Mouse (Mus musculus) heart, postnatal 14 days (tissue): ENCODE data around the gene Polr2l. TPM values are rescaled to one million over a fixed set of nuclear protein-coding genes. Genes with fewer than 3 reads are reported as not detected.

ENCODE experiments used
- DNase-seq, 2 experiments: peaks; one replicate each; pipeline ENCODE4 v3.0.0; 2021 to 2022
- intact Hi-C: fragments of 180-260 bp; cut with DNase I; formaldehyde crosslinking; loops from one replicate; pipeline ENCODE4 v1.15.1; 2025
- long read RNA-seq, 2 experiments: library from polyadenylated mRNA; stranded (forward); transcript quantifications; one replicate each; pipeline ENCODE4 v2.0.0; 2021
- total RNA-seq, 2 experiments: library from RNA; stranded (reverse); gene quantifications; 2 replicates each; pipeline ENCODE4 v1.2.3; 2021

Polr2l gene
- 10 to 100 TPM; 69.8 to 71.4 TPM for total RNA-seq
- long read RNA-seq, experiment 1, transcript Polr2l-201 (2 exons, 1,650 nt) = major isoform, 50 of 107 reads
- long read RNA-seq, experiment 1, partial matches to known transcripts = 0 of 107 reads
- long read RNA-seq, experiment 1, other reads (novel, unspliced or antisense) = 57 of 107 reads
- long read RNA-seq, experiment 2, transcript Polr2l-201 (2 exons, 1,650 nt) = major isoform, 66 of 151 reads
- long read RNA-seq, experiment 2, partial matches to known transcripts = 0 of 151 reads
- long read RNA-seq, experiment 2, other reads (novel, unspliced or antisense) = 85 of 151 reads

DNA sequence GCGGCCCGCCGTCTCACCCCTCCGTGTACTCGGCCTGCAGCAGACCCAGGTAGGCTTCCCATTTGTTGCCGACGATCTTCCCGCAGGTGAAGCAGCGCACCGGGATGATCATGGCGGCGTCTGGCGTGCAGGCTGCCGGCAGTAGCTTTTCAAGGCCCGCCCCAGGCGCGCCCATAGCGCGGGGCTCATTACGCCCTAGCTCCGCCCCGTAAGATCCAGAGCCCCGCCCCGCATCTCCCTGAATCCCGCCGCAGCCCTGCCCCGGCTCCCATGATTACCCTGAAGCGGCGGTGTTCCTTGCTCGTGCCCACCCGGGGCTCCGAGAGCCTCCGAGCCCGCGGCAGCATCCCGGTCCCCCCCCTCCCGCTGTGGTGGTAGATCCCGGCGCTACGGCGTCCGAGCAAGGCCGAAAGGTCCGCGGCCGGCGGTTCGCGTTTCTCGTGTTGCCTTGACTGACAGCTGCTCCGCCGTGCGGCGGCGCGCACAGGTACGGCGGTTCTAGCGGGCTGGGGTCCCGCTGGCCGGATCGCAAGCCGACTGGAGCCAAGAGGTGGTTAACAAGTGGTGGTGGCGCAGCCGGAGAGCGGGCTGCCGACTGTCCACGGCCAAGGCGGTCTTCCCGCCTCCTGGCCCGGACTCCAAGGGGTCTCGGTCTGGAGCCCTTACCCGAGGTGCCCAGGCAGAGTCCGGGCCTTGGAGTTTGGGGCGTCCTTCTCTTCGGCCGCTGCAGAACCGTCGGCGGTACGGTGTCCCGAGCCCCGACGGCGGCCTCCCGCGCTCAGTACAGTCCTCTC, at the start of gene Polr2l, which contains the start of gene Tspan4:
Polr2l (minus strand) TSS at position 122 of the 794 bp plus-strand sequence.
Tspan4 (plus strand) TSS at position 230 of the 794 bp plus-strand sequence.
- peak; percentile 86 to 87 for DNase-seq
- intact Hi-C loops = no loop called here

DNA sequence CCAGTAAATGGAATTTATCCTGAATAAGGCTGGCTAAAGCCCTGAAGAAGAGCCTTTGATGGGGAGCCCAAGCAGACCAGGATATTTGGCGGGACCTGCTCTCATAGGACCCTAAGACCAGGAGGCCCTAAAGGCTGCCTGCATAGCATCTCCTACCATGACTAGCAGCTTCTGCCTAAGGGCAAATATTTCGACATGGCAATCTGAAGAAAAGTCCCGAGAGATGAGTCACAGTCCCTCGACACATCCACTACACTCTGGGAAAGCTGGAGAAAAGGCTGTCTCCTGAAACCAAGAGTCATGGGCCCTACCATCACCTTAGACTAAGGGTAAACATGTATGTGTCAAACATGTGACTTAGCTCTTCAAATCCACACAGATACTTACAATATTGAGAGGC, 49.3 kb upstream of the Polr2l start:
- DNase-seq = no peak
- intact Hi-C loops = loop anchor here (2.0 to 10.0 kb wide), 2 partner anchors 115 to 289 kb away; no protein-coding TSS in a partner anchor

DNA sequence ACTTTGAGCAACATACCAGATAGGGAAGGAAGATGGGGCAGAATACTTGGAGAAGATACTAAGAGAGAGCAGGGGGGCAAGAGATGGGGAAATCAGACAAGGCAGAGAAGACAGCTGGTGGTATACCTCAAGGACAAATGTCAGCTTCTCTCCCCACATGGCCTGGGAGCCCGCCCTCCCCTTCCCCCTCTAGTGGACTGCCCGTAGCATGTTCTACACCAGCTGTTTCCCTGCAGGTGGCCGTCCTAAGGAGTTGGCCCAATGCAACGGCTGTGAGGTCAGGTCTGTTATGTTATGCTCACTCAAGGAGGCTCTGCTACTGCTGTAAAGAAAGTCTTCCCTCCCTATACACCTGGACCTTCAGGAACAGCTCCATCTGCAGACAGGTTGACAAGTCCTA, 48.1 kb upstream of the Polr2l start:
- intact Hi-C loops = loop anchor here (10.0 kb wide), 1 partner anchor 288 kb away; no protein-coding TSS in a partner anchor
- no peak for DNase-seq

DNA sequence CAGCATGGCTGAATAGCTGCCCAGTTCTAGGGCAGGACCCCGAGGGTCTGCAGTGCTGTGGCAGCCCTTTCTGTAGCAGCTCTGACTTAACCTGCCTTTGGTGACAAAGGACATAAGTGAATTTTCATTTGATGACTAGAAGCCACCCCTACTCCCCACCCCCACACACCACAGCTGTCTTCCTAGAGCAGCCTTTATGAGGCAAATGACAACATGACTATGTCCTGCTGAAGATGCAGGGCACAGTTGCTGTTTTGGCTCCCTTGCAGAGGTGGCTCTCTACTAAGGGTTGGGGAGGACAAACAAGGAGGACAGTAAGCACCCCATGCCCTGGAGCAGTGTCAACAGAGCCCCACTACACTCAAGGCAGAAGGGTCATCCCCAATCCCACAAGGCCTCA, 44.9 kb upstream of the Polr2l start:
- intact Hi-C loops = loop anchor here (10.0 kb wide), 1 partner anchor 285 kb away; no protein-coding TSS in a partner anchor
- no peak for DNase-seq

DNA sequence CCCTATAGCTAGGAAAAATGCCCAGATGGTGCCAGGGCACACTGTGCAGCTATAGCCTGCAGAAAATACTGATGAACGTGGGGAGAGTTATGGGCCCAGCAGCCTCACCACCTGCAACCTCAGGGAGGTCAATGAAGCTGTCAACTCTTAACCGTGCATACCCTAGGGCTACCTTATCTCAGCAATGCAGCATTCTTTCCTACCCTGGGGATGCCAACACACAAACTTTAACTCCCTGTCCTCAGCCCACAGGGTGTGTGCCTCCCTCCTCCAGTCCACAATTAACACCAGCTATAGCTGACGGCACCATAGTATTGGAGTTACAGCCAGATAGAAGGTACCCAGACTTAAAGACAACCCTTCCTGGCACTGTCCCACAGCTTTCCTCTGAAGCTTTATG, 44.0 kb upstream of the Polr2l start:
- intact Hi-C loops = no loop called here
- no peak for DNase-seq

DNA sequence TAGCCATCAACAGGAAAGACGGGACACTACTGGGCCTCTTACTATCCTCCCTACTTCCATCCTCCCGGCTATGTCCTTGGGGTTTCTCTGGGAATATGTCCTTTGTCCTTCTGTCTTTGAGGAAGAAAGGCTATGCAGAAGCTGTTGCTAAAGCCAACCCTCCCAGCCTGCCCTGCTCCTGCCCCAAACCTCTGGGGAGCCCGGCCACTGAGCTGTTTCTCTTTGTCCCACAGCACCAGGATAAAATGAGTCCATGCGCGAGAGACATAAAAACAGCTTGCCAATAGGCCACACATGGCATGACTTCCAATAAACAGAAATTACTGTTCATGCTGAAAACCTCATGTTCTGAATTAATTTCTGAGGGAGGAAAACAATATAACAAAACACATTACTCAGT, 43.4 kb upstream of the Polr2l start:
- DNase-seq = no peak
- intact Hi-C loops = no loop called here

DNA sequence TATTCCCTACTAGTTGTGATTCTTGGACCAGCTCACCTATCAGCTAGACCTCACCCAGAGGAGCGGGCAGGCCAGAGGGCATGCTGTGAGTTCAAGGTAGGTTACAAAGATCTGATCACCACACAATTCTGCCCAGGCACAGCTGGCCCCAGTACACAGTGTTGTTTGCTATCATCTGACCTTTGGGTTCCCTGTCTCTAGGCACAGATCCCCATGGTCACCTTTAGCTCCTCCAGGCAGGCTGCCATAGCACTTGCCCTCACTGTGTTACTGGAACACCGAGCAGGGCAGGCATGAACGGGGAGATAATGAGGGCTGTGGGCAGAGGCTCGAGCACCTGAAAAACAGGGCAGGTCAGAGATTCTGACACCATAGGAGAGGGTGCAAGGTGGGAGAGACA, 42.7 kb upstream of the Polr2l start:
- peak in 1 of 2 experiments; percentile 14 for DNase-seq

DNA sequence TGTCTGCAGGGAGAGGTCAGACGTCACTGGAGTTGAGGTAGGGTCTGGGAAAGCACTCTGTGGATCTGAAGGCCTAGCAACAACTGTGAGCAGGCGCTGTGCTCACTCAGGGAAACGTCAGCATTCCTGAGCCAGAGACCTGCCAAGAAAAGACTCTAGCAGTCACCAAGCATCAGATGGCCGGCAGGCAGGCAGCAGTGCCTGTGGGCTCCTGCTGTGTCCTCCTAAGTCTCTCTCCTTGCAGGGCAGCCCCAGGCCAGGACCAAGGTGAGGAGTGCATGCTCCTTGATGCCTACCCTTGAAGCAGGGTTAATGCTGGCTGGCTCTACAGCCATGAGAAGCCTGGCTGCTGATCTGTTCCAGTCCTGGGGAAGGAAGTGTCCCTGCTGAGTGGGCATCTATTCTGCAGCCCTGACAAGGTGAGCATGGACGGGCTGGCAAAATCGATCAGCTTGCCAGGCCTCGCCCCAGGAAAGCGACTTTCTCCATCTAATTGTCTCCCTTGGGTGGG, 35.8 kb upstream of the Polr2l start:
- peak; percentile 27 to 47 for DNase-seq
- intact Hi-C loops = no loop called here

More for the DNA sequence above, 42.7 kb upstream of the Polr2l start:
- intact Hi-C loops = no loop called here

DNA sequence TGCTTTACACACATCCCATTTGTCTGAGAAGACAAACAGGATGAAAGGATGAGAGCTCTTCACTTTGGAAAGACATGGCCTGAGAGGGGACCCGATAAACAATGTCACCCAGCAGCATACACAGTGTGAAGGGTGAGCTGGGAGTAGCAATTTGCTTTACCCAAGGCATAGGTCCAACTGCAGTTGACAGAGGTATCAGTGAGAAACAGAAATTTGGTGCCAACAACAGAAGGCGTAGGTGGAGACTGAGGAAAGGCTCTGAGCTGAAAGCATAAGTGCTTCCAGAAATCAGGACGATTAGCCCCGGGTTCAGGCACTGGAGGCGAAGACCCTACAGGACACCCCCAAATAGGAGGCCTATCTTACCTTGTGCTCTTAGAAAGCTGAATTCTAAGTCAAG, 35.3 kb upstream of the Polr2l start:
- intact Hi-C loops = no loop called here
- no peak for DNase-seq

DNA sequence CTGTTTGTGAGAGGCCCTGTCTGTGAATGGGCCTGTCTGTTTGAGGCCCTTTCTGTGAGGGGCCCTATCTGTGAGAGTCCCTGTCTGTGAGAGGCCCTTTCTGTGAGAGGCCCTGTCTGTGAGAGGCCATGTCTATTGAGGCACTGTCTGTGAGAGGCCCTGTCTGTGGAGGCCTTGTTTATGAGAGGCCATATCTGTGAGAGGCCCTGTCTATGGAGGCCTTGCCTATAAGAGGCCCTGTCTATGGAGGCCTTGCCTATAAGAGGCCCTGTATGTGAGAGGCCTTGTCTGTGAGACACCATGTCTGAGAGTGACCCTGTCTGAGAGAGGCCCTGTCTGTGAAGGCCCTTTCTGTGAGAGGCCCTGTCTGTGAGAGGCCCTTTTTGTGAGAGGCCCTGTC, 33.2 kb upstream of the Polr2l start:
- DNase-seq = no peak
- intact Hi-C loops = no loop called here

DNA sequence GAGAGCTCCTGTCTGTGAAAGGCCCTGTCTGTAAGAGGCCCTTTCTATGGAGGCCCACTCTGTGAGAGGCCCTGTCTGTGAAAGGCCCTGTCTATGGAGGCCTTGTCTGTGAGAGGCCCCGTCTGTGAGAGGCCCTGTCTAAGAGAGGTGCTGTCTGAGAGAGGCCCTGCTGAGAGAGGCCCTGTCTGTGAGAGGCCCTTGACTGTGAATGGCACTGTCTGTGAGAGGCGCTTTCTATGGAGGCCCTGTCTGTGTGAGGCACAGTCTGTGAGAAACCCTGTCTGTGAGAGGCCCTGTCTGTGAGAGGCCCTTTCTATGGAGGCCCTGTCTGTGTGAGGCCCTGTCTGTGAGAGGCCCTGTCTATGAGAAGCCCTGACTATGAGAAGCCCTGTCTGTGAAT, 31.3 kb upstream of the Polr2l start:
- no peak for DNase-seq
- intact Hi-C loops = no loop called here

DNA sequence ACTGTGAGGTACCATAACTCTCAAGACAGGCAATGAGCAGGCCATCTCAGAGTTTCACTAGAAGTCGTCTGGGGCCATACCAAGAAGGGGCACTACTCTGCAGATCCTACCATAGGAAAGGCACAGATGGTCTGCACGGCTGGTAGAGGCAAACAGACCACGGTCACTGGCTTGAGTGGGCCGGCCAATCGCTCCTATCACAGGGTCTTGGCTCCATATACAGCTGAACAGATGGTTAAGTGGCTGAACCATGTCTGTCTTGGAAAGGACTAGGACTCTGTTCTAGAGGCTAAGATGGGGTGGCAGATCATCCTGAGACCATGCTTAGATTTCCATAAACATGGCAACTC, 27.6 kb upstream of the Polr2l start:
- intact Hi-C loops = no loop called here
- no peak for DNase-seq

DNA sequence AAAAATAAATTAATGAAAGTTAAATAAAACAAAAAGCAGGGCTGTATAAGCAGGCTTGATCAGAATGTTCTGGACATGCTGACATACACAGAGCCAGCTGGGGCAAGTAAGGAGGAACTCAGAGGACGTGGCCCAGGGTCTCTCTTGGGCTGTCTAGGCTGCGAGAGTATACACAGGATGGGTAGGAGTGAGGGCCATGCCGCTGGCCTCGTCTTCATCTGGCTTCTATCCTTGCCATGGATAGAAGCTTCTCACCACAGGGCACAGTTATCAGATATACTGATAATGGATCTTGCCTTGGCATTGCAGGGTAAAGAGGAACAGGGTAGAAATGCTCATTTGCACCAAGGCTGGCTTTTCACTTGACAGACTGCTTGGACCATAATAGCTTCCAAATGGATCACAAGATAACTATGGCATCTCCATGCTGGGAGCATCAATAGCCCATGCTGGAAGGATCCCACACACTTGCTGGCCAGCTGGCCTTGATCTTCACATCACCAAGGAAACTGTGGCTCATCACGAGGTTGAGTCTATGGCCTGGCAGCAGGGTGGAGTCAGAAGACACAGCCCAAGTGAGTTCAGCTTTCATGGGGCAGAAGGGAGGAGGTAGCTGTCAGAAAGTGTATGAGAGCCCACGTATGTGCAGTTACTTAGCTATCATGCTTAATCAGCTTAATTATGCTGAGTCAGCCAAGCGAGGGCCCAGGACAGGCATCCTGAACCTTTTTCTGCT, 27.1 kb upstream of the Polr2l start:
- intact Hi-C loops = no loop called here
- no peak for DNase-seq

DNA sequence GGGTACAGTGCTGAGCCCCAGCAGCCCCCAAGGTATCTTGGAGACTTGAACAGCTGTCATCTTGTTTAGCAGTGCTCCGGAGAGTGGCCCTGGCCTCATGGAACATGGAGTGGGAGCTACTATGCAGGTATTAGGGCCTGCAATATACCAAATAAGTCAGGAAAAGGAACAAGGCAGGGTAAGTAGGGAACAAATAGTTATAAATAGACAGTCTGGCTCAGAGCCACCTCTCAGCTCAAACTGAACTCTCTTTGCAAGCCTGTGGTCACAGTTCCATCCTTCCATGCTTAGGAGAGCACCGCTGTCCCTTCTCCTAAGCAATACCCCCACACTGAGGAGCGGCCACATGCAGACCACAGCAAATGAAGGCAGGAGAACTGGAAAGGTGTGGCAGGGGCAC, 22.7 kb upstream of the Polr2l start:
- DNase-seq = peak; percentile 20 to 39
- intact Hi-C loops = no loop called here

DNA sequence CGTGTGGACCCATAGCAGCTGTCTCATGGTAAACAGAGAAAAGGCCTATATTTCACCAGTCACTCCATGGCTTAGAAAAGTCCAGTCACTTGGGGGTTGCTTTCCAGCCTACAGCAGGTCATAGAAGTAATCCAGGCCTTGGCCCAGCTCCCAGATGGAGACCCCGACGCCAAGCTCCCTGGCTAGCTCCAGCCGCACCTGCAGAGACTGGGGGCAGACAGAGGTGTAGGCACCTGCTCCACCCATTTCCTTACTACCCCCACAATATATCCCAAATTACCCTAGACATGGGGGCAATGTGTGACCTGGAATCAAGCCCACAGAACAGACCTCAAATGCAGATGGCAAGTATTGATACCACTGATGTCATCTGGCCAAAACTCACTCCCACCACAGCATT, 21.0 kb upstream of the Polr2l start:
- DNase-seq = no peak
- intact Hi-C loops = no loop called here

DNA sequence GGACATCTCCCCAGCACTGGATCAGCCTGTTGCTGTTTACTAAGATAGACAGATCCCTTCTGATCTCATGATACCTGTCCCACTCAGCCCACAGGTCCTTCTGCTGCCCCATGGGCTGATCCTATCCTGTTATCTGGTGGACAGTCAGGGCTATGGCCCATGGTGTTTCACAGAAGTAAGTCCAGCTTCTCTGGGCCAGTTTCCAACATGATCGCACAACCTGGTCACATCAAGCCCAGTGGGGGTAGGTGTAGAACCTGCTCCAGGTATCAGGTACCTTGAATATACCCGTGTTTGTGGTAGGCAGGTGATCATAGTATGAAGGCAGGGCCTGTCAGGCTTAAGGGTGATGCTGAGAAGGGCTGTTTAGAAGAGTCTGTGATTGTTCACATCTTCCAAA, 20.4 kb upstream of the Polr2l start:
- intact Hi-C loops = no loop called here
- DNase-seq = no peak

DNA sequence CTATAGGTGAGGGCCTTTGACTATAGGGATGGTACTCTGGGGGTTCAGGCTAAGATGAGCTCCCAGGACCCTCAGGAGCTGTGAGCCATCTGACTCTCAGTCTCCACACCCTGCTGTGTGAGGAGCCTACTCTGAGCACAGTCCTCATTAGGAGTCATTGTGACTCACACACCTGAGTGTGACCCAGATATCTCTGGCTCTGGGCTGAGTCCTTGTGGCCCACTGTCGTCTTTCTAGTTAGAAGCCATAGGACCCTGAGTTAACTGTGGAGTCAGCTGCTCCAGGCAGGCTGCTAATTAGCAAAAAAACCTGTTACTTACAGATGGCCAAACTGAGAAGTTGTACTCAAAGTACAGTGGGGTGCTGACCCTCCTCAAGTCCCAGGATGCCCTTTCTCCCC, 18.8 kb upstream of the Polr2l start:
- intact Hi-C loops = no loop called here
- DNase-seq = no peak

DNA sequence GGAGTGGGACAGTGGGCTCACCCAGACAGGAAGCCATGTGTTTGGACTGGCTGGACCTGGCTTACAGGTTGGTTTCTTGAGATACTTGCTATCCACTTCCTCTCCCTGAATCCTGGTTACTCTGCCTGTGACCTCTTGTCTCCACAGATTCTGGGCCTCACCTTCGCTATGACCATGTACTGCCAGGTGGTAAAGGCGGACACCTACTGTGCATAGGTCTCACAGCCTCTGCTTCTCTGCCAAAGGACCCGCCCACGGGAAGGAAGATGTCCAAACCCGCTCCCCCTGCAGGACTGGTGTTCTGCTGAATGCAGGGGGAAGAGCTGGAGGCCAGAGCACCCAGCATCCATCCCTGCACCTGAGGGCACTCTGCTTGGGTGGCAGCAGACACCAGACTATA, 17.8 kb upstream of the Polr2l start:
- intact Hi-C loops = no loop called here
- no peak for DNase-seq

DNA sequence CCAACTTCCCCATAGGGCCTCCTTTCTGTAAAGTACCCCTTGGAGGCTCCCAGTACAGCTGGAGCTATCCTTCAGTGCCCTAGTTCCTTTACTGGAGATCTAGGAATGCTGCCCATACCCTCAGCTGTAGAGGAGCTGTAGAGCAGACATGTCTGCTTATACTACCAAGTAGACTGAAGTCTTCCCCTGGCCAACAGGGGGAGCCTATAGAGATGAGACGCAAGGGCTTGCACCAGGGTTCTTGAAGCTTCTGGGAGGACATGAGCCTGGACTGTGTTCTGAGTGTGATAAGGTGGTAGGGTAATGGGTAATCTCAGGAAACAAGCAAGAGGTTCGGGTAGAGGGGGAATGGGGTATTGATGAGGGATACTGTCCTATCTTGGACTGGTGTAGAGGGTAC, 16.2 kb upstream of the Polr2l start:
- intact Hi-C loops = no loop called here
- no peak for DNase-seq

DNA sequence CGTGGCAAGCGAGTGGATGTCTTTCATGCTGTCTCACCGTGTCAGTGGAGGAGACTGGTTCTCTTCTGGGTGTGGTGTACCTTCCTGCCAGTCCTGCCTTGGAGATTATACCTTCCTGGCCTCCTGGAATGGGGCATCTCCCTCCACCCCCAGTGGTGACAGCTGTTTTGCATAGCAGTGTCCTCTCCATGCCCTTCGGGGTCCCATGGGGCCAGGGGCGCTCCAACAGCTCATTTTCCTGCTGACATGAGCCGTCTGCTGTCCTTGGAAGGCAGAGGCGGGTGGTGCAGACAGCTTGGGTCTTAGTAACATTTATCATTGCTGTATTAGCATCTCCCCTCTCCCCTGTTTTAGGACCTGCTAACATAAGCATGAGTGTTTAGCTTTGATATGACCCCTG, 12.2 kb upstream of the Polr2l start:
- no peak for DNase-seq
- intact Hi-C loops = no loop called here

DNA sequence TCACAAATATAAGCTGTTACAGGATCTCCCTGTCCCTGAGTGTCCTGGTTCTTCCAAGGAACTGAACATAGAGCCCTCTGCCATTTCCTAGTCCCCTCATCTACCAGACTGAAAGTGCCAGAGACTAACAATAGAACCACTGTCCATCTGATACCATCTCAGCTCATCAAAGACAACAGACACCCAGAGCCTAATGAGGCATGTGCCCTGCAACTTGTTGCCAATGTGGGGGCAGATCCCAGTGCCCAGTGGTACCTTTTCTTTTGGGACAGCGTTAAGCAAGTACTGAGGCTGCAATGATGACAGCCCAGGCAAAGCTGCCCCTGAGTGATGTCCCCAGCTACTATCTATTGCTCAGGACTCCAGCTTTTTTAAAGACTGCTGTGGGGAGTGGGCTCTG, 11.3 kb upstream of the Polr2l start:
- no peak for DNase-seq
- intact Hi-C loops = no loop called here
